Mouse (Mus musculus) CH12.LX (cell line): Measurements from ENCODE around the gene Sh3bgrl2. TPM values are rescaled to one million over a fixed set of nuclear protein-coding genes. Genes with fewer than 3 reads are reported as not detected.

ENCODE experiments used
- DNase-seq: peaks from one replicate; pipeline ENCODE4 v3.0.0-alpha.2; 2013; ENCODE audit errors: extremely low read depth
- H3K27ac ChIP-seq: 2 replicates; pipeline ENCODE4 v1.5.1; 2012; ENCODE audit warnings: low read depth, mild to moderate bottlenecking, control low read depth, moderate library complexity; ENCODE audit not compliant: insufficient read depth
- H3K27me3 ChIP-seq: replicated peaks from 2 replicates; pipeline ENCODE3; 2012; ENCODE audit warnings: inconsistent platforms
- H3K36me3 ChIP-seq, 2 experiments: replicated peaks in 1 of 2; 2 replicates each; pipeline versions ENCODE3 to v1.6.1; 2012; ENCODE audit warnings: inconsistent platforms in 1 of 2, low read length in 1 of 2, mild to moderate bottlenecking in 1 of 2, mixed read lengths in 1 of 2, moderate library complexity in 1 of 2; ENCODE audit not compliant: control insufficient read depth in 1 of 2, insufficient read depth in 1 of 2
- H3K4me1 ChIP-seq, 2 experiments: 2 replicates each; pipeline ENCODE4 v1.6.1; 2012; ENCODE audit warnings: inconsistent platforms in 1 of 2, moderate library complexity in 1 of 2; ENCODE audit not compliant: insufficient read depth in 2 of 2, control insufficient read depth in 1 of 2
- H3K4me2 ChIP-seq: 2 replicates; pipeline ENCODE4 v1.6.1; 2012; ENCODE audit warnings: low read depth, mild to moderate bottlenecking, control low read depth; ENCODE audit not compliant: poor library complexity, insufficient read depth, severe bottlenecking
- H3K4me3 ChIP-seq, 3 experiments: fragments of 150-350 bp in 1 of 3; sonication (generic) in 1 of 3; replicated peaks in 1 of 3; 2 replicates each; pipeline versions ENCODE3 to v1.5.1; 2011 to 2012; ENCODE audit warnings: low read depth in 2 of 3, low read length in 2 of 3, mild to moderate bottlenecking in 2 of 3, moderate library complexity in 2 of 3, control low read depth in 1 of 3, improper control_type of control experiment in 1 of 3, inconsistent platforms in 1 of 3, mixed read lengths in 1 of 3; ENCODE audit not compliant: poor library complexity in 1 of 3
- H3K79me2 ChIP-seq: replicated peaks from 2 replicates; pipeline ENCODE4 v1.6.1; 2012; ENCODE audit warnings: mild to moderate bottlenecking, moderate library complexity; ENCODE audit not compliant: control insufficient read depth, poor library complexity, insufficient read depth, severe bottlenecking; ENCODE audit errors: extremely low read depth
- H3K9ac ChIP-seq: 2 replicates; pipeline ENCODE4 v1.6.1; 2012; ENCODE audit warnings: low read depth, mild to moderate bottlenecking, control low read depth, moderate library complexity; ENCODE audit not compliant: insufficient read depth
- H3K9me3 ChIP-seq: replicated peaks from 2 replicates; pipeline ENCODE3; 2012; ENCODE audit warnings: low read length, inconsistent platforms, mixed read lengths
- CHD1 ChIP-seq: IDR thresholded peaks from 2 replicates; pipeline ENCODE4 v1.6.1; 2012; ENCODE audit warnings: low read depth, low read length, improper control_type of control experiment, inconsistent platforms
- CHD2 ChIP-seq: IDR thresholded peaks from 2 replicates; pipeline ENCODE4 v1.6.1; 2011; ENCODE audit warnings: low read length, improper control_type of control experiment
- E2F4 ChIP-seq: IDR thresholded peaks from 2 replicates; pipeline ENCODE4 v1.6.1; 2011; ENCODE audit warnings: low read depth, low read length, improper control_type of control experiment; ENCODE audit not compliant: insufficient replicate concordance
- EP300 ChIP-seq: IDR thresholded peaks from 2 replicates; pipeline ENCODE4 v1.6.1; 2011; ENCODE audit warnings: low read length, improper control_type of control experiment
- HCFC1 ChIP-seq: IDR thresholded peaks from 2 replicates; pipeline ENCODE4 v1.6.1; 2012; ENCODE audit warnings: low read depth, mild to moderate bottlenecking, inconsistent platforms, low read length, improper control_type of control experiment
- JUN ChIP-seq: IDR thresholded peaks from 2 replicates; pipeline ENCODE4 v1.6.1; 2011; ENCODE audit warnings: low read depth, mild to moderate bottlenecking, low read length, improper control_type of control experiment, moderate library complexity; ENCODE audit not compliant: insufficient read depth
- JUND ChIP-seq: conservative IDR thresholded peaks from 2 replicates; pipeline ENCODE4 v1.6.1; 2011; ENCODE audit warnings: low read depth, low read length, improper control_type of control experiment
- MAFK ChIP-seq: IDR thresholded peaks from 2 replicates; pipeline ENCODE4 v1.6.1; 2011; ENCODE audit warnings: low read length, improper control_type of control experiment; ENCODE audit not compliant: insufficient replicate concordance
- MAX ChIP-seq: IDR thresholded peaks from 2 replicates; pipeline ENCODE4 v1.6.1; 2011; ENCODE audit warnings: low read length, improper control_type of control experiment
- MEF2A ChIP-seq: IDR thresholded peaks from 2 replicates; pipeline ENCODE4 v1.6.1; 2014; ENCODE audit warnings: low read depth, mild to moderate bottlenecking, inconsistent platforms, low read length, improper control_type of control experiment, borderline replicate concordance
- MXI1 ChIP-seq: IDR thresholded peaks from 2 replicates; pipeline ENCODE4 v1.6.1; 2011; ENCODE audit warnings: mild to moderate bottlenecking, low read depth, low read length, improper control_type of control experiment
- NELFE ChIP-seq: IDR thresholded peaks from 2 replicates; pipeline ENCODE4 v1.6.1; 2011; ENCODE audit warnings: low read depth, low read length, improper control_type of control experiment
- POLR2A ChIP-seq: IDR thresholded peaks from 2 replicates; pipeline ENCODE4 v1.6.1; 2011; ENCODE audit warnings: low read depth, mild to moderate bottlenecking, improper control_type of control experiment, low read length
- POLR2AphosphoS2 ChIP-seq: IDR thresholded peaks from 2 replicates; pipeline ENCODE4 v1.6.1; 2011; ENCODE audit warnings: low read depth, low read length, improper control_type of control experiment
- RAD21 ChIP-seq: IDR thresholded peaks from 2 replicates; pipeline ENCODE4 v1.6.1; 2011; ENCODE audit warnings: low read depth, mild to moderate bottlenecking, low read length, improper control_type of control experiment, moderate library complexity
- SIN3A ChIP-seq: IDR thresholded peaks from 2 replicates; pipeline ENCODE4 v1.6.1; 2012; ENCODE audit warnings: low read length, improper control_type of control experiment, inconsistent platforms
- SMC3 ChIP-seq: IDR thresholded peaks from 2 replicates; pipeline ENCODE4 v1.6.1; 2011; ENCODE audit warnings: low read depth, low read length, improper control_type of control experiment
- TBP ChIP-seq: conservative IDR thresholded peaks from 2 replicates; pipeline ENCODE4 v1.6.1; 2011; ENCODE audit warnings: low read depth, low read length, improper control_type of control experiment
- UBTF ChIP-seq: IDR thresholded peaks from 2 replicates; pipeline ENCODE4 v1.6.1; 2012; ENCODE audit warnings: low read depth, mild to moderate bottlenecking, inconsistent platforms, low read length, improper control_type of control experiment, moderate library complexity
- USF2 ChIP-seq: conservative IDR thresholded peaks from 2 replicates; pipeline ENCODE4 v1.6.1; 2011; ENCODE audit warnings: low read depth, low read length, improper control_type of control experiment
- ZMIZ1 ChIP-seq: IDR thresholded peaks from 2 replicates; pipeline ENCODE4 v1.6.1; 2012; ENCODE audit warnings: low read depth, mild to moderate bottlenecking, inconsistent platforms, low read length, improper control_type of control experiment
- ZNF384 ChIP-seq: IDR thresholded peaks from 2 replicates; pipeline ENCODE4 v1.6.1; 2012; ENCODE audit warnings: low read depth, low read length, improper control_type of control experiment, inconsistent platforms
- dilution Hi-C: fragments of 300-500 bp; cut with MboI; formaldehyde crosslinking; loops from 2 replicates; pipeline ENCODE4 v1.14.3; 2020; ENCODE audit warnings: low sequenced_read_pairs; ENCODE audit not compliant: extremely low pct_unique_long_range_greater_than_20kb, extremely low pct_ligation_motif_present
- in situ Hi-C: fragments of 300-500 bp; cut with MboI; formaldehyde crosslinking; loops from 3 replicates; pipeline ENCODE4 v1.14.3; 2019; ENCODE audit warnings: low sequenced_read_pairs, low pct_ligation_motif_present, low pct_unique_long_range_greater_than_20kb, mixed read lengths
- polyA plus RNA-seq: library from polyadenylated mRNA; unstranded; fragments of >175 nt; gene quantifications from 2 replicates; pipeline ENCODE4 v1.2.1, GENCODE M21; 2012; ENCODE audit warnings: low read depth; ENCODE audit not compliant: insufficient read length
- total RNA-seq, 2 experiments: library from RNA; depleted of rRNA; stranded (reverse); fragments of 300-350 nt in 1 of 2; fragments of >200 nt in 1 of 2; gene quantifications; 2 replicates each; pipeline ENCODE4 v1.2.3; 2012 to 2014

Sh3bgrl2 gene
- total and polyA plus RNA-seq, 3 experiments: 0.04 to 0.27 (median 0.11) TPM

DNA sequence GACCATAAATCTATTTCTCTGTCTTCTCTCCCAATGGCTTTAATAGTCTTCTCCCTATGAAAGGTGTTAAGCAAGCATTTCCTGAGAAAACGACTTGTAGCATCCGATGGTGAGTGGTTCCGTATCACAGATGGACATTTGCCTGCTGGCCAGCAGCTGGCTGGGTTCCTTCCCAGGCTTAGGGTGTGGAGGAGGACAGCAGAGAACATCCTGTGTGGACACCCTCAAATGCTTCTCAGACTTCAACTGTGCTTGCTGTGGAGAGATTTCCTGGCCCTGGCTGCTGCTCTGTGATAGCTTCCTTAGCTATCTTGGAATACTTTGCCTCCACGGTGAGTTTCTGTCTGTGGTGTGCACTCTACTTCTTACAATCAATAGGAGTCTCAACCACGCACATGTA lies 76.1 kb downstream of the Sh3bgrl2 start:
- no peak for DNase-seq
- Histone ChIP-seq H3K9me3 (no peaks in the 10 kb centered on the region), H3K4me2 (no peak overlapping the region), H3K36me3 (no peaks in the 10 kb centered on the region), H3K27ac (no peak overlapping the region), H3K9ac (no peak overlapping the region), H3K4me1 (peaks cover under 1 to 3% of the 10 kb centered on the region in 2 experiments; a peak in 1 of 4 replicates), H3K79me2 (no peaks in the 10 kb centered on the region), H3K27me3 (no peaks in the 10 kb centered on the region), H3K4me3 (no peak overlapping the region)
- dilution Hi-C loops (no loop called here), in situ Hi-C loops (loop anchor here (25.0 kb wide), 2 partner anchors 387 to 762 kb away; no protein-coding TSS in a partner anchor)
- TF ChIP-seq SIN3A (no peak), JUN (no peak), TBP (no peak), NELFE (no peak), MAFK (no peak), POLR2AphosphoS2 (no peak), ZNF384 (no peak), CHD2 (no peak), CHD1 (no peak), RAD21 (no peak), HCFC1 (no peak), MEF2A (no peak), ZMIZ1 (no peak), MXI1 (no peak), SMC3 (no peak), MAX (no peak), POLR2A (no peak), UBTF (no peak), JUND (no peak), EP300 (no peak)

DNA sequence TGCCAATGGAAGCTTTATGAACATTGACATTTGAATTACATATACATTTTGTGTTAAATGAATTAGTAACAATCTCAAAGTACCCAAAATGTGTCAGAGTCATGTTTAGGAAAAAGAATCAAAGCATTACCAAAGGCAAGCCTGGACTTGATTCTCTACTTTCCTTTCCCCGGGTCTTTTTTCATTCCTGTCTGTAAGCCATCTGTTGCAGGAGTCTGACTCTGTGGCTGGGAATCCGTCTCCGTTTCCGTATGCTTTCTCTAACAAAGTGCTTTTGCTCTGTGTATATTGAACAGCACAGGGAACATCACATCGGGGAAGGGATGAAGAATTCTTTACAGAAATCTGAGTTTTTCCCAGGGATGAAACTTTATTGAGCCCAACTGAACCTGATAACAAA lies 77.0 kb downstream of the Sh3bgrl2 start:
- Histone ChIP-seq H3K4me1 (peaks cover 2% of the 10 kb centered on the region in 2 experiments; a peak in 1 of 4 replicates), H3K9ac (no peak overlapping the region; the same call in 1 of the 2 replicates), H3K36me3 (no peaks in the 10 kb centered on the region), H3K79me2 (no peaks in the 10 kb centered on the region), H3K27ac (no peak overlapping the region), H3K4me2 (no peak overlapping the region), H3K27me3 (no peaks in the 10 kb centered on the region), H3K4me3 (no peak overlapping the region), H3K9me3 (no peaks in the 10 kb centered on the region)
- in situ Hi-C loops: no loop called here
- no peak for DNase-seq
- no peak for TF ChIP-seq SMC3
- TF ChIP-seq USF2: no peak
- no peak for TF ChIP-seq POLR2AphosphoS2
- no peak for TF ChIP-seq E2F4
- dilution Hi-C loops: no loop called here
